Comparison of ENCODE assay signal across 11 mouse cellular contexts in genomic region chr10:102444912-102445556, GRCm38 (mm10). TPM values are rescaled to one million over a fixed set of nuclear protein-coding genes. Genes with fewer than 3 reads are reported as not detected.
DNase-seq lines count a peak whose midpoint lies in the region; ATAC-seq lines count a peak whose summit lies in the region.
"Had no signal": no experiment of that assay in that cellular context is flagged by ENCODE, and none has a peak within 500 bp of the region (broad histone marks: within the 10 kb centered on the region; RNA-seq: fewer than 3 reads in every experiment).

No protein-coding gene starts in this region.

- H3K27me3 ChIP-seq in midbrain, embryonic 11.5 days (ENCODE audit: control insufficient read depth, insufficient read depth, low read length): no peaks in the 10 kb centered on the region
- H3K27me3 ChIP-seq in midbrain, embryonic 10.5 days (ENCODE audit: low read depth, poor library complexity, severe bottlenecking): no peaks in the 10 kb centered on the region
- H3K27me3 ChIP-seq in intestine, embryonic 16.5 days (replicated peaks; ENCODE audit: control insufficient read depth, insufficient read depth, low read length): no peaks in the 10 kb centered on the region
- H3K27me3 ChIP-seq: liver, embryonic 15.5 days had no signal

- H3K9me3 ChIP-seq in midbrain, embryonic 11.5 days (ENCODE audit: control insufficient read depth, low read length): no peaks in the 10 kb centered on the region
- H3K9me3 ChIP-seq in midbrain, embryonic 10.5 days (replicated peaks): no peaks in the 10 kb centered on the region
- no peaks in the 10 kb centered on the region for H3K9me3 ChIP-seq in intestine, embryonic 16.5 days (ENCODE audit: control insufficient read depth, low read length)
- H3K9me3 ChIP-seq: liver, embryonic 15.5 days had no signal

- no peak overlapping the region for H3K9ac ChIP-seq in midbrain, embryonic 11.5 days (ENCODE audit: low read length)
- no peak overlapping the region for H3K9ac ChIP-seq in intestine, embryonic 16.5 days (ENCODE audit: low read depth, low read length)
- H3K9ac ChIP-seq: liver, embryonic 15.5 days had no signal

- no peak overlapping the region for H3K27ac ChIP-seq in midbrain, embryonic 11.5 days (ENCODE audit: low read depth, low read length)
- no peak overlapping the region for H3K27ac ChIP-seq in midbrain, embryonic 10.5 days (replicated peaks)
- H3K27ac ChIP-seq in intestine, embryonic 16.5 days (ENCODE audit: low read length): no peak overlapping the region
- H3K27ac ChIP-seq: liver, embryonic 15.5 days had no signal

- ATAC-seq in midbrain, embryonic 11.5 days (ENCODE audit: low FRiP score): peak; percentile 81
- peak; percentile 42 for ATAC-seq in intestine, embryonic 16.5 days

- peak; percentile 22 for DNase-seq in embryo, embryonic 11 days
- no peak for DNase-seq in embryo, embryonic 9.5 days (ENCODE audit: extremely low spot score)
- DNase-seq in midbrain, embryonic 11.5 days (ENCODE audit: low spot score, missing footprints): no peak
- no peak for DNase-seq in midbrain, embryonic 10.5 days (ENCODE audit: low spot score)
- DNase-seq in telencephalon, adult 2 months (ENCODE audit: low read depth, low spot score): peak; percentile 10
- no peak for DNase-seq in urinary bladder, postnatal 25 days (ENCODE audit: low spot score)
- no peak for DNase-seq in adrenal gland, adult 2 months
- DNase-seq: kidney, adult 9 months; thymus, postnatal 14 days had no signal

- no peak overlapping the region for H3K4me2 ChIP-seq in midbrain, embryonic 11.5 days
- no peak overlapping the region for H3K4me2 ChIP-seq in intestine, embryonic 16.5 days (ENCODE audit: low read depth, low read length)
- H3K4me2 ChIP-seq: liver, embryonic 15.5 days had no signal

- WGBS in midbrain, embryonic 11.5 days: 28% methylated on average over 2 of the region's 2 CpGs
- WGBS in midbrain, embryonic 10.5 days: 34% methylated on average over 2 of the region's 2 CpGs
- 22% methylated on average over 2 of the region's 2 CpGs for WGBS in intestine, embryonic 16.5 days

- H3K36me3 ChIP-seq in midbrain, embryonic 11.5 days (ENCODE audit: control insufficient read depth, insufficient read depth, low read length): no peaks in the 10 kb centered on the region
- H3K36me3 ChIP-seq in midbrain, embryonic 10.5 days: no peaks in the 10 kb centered on the region
- no peaks in the 10 kb centered on the region for H3K36me3 ChIP-seq in intestine, embryonic 16.5 days (ENCODE audit: control insufficient read depth, insufficient read depth, low read length)
- H3K36me3 ChIP-seq: liver, embryonic 15.5 days had no signal

- H3K4me1 ChIP-seq in midbrain, embryonic 11.5 days (ENCODE audit: control insufficient read depth, insufficient read depth, low read length): no peaks in the 10 kb centered on the region
- H3K4me1 ChIP-seq in midbrain, embryonic 10.5 days: no peaks in the 10 kb centered on the region
- no peaks in the 10 kb centered on the region for H3K4me1 ChIP-seq in intestine, embryonic 16.5 days (ENCODE audit: control insufficient read depth, insufficient read depth, low read length)
- H3K4me1 ChIP-seq: liver, embryonic 15.5 days had no signal

- H3K4me3 ChIP-seq in midbrain, embryonic 11.5 days (ENCODE audit: low read depth, low read length): no peak overlapping the region
- H3K4me3 ChIP-seq in midbrain, embryonic 10.5 days: no peak overlapping the region
- no peak overlapping the region for H3K4me3 ChIP-seq in intestine, embryonic 16.5 days (ENCODE audit: low read length)
- H3K4me3 ChIP-seq: liver, embryonic 15.5 days had no signal

RNA-seq across cellular contexts. Expression of gene Nts, which starts 45.3 kb away (rescaled TPM):
- polyA plus RNA-seq in midbrain, embryonic 11.5 days (2014; fragmentation: Nextera tagmentation; extraction: Ambion mirVana): 0.56 and 0.81 TPM in 2 replicates
- polyA plus RNA-seq in midbrain, embryonic 10.5 days (2016; fragmentation: Nextera tagmentation; extraction: Ambion mirVana): 0.17 and 0.21 TPM in 2 replicates
- 4.7 and 8.0 TPM in 2 replicates for polyA plus RNA-seq in intestine, embryonic 16.5 days (2015; fragmentation: Nextera tagmentation; extraction: Ambion mirVana)
- total RNA-seq in adrenal gland, adult 2 months (2021): not detected
- polyA plus RNA-seq in adrenal gland, adult 2 months (2012; rRNA removed): not detected in 2 replicates

Comparison
In these comparisons a context has a peak if more than half of its experiments do, and no peak if none do; other contexts are left out.
1. DNase-seq: peak in embryo, embryonic 11 days (single experiment) and telencephalon, adult 2 months (single experiment); none in embryo, embryonic 9.5 days (single experiment), midbrain, embryonic 11.5 days (single experiment), midbrain, embryonic 10.5 days (single experiment), urinary bladder, postnatal 25 days (single experiment) and adrenal gland, adult 2 months (single experiment).